Mouse (Mus musculus): ENCODE data around the gene Kazn.

Gene Kazn

GRCm38 (mm10) chr4:142193151-142193578, 46.0 kb downstream of the Kazn start:
- no peak for DNase-seq (ENCODE audit: low spot score in 2 of 2)

DNA sequence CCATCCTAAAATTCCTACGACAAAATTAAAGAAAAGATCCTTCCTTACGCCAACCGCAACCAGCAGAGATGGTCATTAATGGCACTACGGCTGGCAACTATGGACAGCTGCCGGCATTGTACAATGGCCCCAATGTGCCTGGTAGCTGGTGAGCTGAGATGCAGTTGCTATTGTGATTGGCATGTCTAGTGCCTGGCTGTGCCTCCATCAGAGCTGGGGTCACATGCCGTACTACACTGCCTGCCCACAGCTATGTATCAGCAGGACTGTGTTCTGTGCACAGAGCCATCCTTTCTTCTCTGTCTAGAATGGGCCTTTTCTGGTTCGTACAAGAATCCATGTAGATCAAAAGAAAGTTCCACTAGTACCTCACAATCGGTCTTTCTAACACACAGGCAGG, 49.2 kb downstream of the Kazn start:
- DNase-seq (ENCODE audit: low spot score in 2 of 2), result no peak

DNA sequence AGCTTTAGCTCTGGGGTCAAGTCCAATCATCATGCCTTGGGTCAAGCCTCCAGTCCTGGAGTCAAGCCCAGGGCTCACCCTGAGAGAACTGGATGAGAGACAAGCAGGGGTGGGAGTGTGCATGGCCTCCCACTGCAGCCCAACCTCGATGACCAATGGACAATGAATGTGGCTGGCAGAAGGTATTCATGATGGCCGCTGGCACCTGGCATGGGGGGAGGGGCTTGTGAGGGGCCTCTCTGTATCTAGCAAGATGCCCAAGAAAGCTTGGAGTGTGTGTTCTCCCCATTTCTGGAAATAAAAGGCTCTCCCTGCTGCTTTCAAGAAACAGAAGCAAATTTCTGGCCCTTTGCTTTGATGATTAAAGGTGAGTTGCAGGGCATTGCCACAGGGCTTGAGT, 50.7 kb downstream of the Kazn start:
- no peak for DNase-seq (ENCODE audit: low spot score in 2 of 2)

- no peak for DNase-seq (ENCODE audit: low spot score in 2 of 2)
These were observed 53.0 kb downstream of the Kazn start for GRCm38 (mm10) chr4:142186155-142186554.

DNA sequence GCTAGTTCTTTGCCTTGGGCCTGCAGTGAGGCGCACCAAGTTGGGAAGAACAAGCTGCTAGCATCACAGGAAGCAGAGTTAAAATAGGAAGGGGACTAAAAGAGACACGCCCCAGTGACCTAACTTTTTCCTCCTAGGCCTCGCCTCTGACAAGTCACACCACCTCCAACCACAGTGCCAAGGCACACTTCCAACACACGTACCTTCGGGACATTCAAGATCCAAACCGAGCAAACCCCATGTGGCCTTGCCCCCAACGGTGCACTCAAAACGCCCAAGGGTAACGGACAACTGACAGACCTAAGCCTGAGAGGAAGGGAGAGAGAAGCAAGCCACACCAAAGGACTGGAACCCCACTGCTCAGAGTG, 53.7 kb downstream of the Kazn start:
- no peak for DNase-seq (ENCODE audit: low spot score in 2 of 2)

DNA sequence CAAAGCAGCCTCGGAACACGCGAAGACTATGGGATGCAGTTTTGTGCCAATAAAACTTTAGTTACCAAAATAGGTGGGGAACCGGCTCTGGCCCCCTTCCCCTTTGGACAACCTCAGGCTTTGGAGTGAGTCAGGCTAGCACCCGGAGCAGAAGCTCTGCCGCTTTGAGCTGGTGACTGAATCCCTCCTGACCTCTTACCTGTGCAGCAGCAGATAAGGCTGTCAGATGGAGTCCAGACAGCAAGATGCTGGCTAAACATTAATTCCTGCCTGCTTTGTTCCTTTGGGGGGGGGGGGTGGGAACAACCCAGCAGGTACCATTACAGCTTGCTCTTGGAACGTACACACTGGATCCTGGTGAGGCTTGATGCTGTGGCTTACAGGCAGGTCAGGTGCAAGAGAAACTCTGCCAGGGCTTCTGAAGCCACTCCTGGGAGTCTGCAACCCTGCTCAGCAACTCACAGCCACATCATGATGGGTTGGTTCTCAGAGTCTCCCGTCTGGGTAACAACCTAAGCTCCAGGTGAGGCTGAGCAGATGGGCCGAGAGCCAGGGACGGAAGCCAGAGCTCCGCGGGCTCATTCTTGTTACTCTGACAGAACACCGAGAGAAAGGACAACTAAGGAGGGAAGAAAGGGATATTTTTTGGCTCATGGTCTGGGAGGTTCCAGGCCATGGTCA, 54.2 kb downstream of the Kazn start:
- no peak for DNase-seq (ENCODE audit: low spot score in 2 of 2)

- no peak for DNase-seq (ENCODE audit: low spot score in 2 of 2)
These were observed 55.6 kb downstream of the Kazn start for GRCm38 (mm10) chr4:142183591-142183990.

- no peak for DNase-seq (ENCODE audit: low spot score in 2 of 2)
These were observed 56.2 kb downstream of the Kazn start for GRCm38 (mm10) chr4:142183015-142183414.

- no peak for DNase-seq (ENCODE audit: low spot score in 2 of 2)
These were observed 57.6 kb downstream of the Kazn start for GRCm38 (mm10) chr4:142181646-142182045.

GRCm38 (mm10) chr4:142180874-142181273, 58.3 kb downstream of the Kazn start:
- no peak for DNase-seq (ENCODE audit: low spot score in 2 of 2)

DNA sequence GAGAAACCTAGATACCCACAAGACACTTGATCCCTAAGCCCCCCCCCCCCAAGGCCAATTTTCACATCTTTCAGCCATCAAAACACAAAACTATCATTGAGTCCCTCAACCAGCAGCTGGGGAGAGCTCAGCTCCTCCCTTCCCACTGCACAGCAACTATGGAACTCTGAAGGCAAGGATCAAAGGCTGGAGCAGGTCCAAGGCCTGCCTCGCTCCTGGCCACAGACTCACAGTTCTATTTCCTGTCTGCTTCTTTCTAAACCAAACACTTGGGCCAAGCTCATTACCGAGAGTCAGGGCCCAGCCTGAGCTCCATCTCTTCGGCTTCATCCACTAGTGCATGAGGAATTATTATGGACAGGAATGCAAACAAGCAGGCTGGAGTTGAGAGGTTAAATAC, 58.9 kb downstream of the Kazn start:
- peak; percentile 67 for DNase-seq (ENCODE audit: low spot score in 2 of 2)

GRCm38 (mm10) chr4:142179531-142179930, 59.7 kb downstream of the Kazn start:
- DNase-seq (ENCODE audit: low spot score in 2 of 2), result peak in 1 of 2 experiments; percentile 54

- DNase-seq (ENCODE audit: low spot score in 2 of 2), result no peak
These were observed 62.5 kb downstream of the Kazn start for GRCm38 (mm10) chr4:142176732-142177131.

DNA sequence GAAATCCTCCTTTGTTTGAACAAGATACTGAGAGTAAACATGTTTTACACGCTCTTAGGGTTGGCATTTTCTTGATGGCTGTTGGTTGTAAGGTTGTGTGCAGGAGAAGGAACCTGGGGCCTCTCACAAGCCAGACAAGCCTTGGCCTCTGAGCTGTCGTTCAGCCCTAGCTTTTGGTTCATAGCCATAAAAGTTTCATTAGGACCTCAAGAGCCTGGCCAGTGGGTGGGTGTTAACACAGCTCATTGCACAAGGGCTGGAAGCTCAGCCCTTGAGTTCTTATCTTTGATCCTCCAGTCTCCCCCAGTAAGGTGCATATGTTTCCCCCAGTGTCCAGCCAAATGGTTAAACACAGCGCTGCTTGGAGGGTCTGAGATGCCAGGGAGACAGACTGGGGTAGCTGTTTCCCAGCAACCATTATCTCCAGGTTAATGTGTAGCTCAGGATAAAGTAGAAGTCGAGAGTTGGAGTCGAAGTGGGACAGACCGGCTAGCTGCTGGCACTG, 65.2 kb downstream of the Kazn start:
- DNase-seq (ENCODE audit: low spot score in 2 of 2), result no peak

DNA sequence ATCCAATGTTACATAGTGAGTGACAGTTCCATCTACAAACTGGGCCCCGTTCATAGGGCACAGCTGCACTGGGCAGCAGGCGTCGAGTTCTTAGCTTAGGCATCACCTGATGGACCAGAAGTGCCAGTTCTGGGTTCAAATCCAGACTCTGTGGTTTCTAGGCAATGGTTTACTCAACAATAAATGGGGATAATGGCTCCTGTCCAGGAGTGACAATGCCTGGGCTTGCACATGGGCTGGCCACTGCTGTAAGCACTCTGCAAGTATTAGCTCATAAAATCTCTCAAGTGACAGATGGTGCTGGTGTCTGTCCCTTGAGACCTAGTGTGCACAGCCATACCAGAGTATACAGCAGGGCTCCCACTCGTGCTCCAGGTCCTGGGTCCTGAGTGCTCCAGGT, 66.3 kb downstream of the Kazn start:
- DNase-seq (ENCODE audit: low spot score in 2 of 2), result no peak

- no peak for DNase-seq (ENCODE audit: low spot score in 2 of 2)
These were observed 67.3 kb downstream of the Kazn start for GRCm38 (mm10) chr4:142171788-142172497.

GRCm38 (mm10) chr4:142170882-142171768, 68.1 kb downstream of the Kazn start:
- DNase-seq (ENCODE audit: low spot score in 2 of 2), result no peak

- no peak for DNase-seq (ENCODE audit: low spot score in 2 of 2)
These were observed 69.6 kb downstream of the Kazn start for GRCm38 (mm10) chr4:142169636-142170035.

DNA sequence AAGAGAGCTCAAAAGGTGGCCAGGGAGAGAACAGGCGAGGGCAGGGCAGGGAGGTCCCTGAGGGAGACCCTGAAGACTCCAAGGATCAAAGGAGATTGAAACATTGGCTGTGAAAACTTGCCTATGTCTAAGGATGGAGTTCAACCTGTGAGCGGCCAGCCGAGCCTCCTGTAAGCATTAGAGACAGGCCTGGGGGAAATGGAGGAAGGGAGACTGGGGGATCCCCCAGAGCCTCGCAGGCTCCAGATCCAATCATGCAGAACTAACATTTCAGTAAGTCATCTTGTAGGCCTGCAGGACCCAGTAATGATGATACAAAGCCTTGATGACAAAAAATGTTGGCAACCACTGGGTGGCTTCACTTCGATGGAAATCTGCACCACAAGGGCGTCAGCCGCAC, 70.8 kb downstream of the Kazn start:
- no peak for DNase-seq (ENCODE audit: low spot score in 2 of 2)

DNA sequence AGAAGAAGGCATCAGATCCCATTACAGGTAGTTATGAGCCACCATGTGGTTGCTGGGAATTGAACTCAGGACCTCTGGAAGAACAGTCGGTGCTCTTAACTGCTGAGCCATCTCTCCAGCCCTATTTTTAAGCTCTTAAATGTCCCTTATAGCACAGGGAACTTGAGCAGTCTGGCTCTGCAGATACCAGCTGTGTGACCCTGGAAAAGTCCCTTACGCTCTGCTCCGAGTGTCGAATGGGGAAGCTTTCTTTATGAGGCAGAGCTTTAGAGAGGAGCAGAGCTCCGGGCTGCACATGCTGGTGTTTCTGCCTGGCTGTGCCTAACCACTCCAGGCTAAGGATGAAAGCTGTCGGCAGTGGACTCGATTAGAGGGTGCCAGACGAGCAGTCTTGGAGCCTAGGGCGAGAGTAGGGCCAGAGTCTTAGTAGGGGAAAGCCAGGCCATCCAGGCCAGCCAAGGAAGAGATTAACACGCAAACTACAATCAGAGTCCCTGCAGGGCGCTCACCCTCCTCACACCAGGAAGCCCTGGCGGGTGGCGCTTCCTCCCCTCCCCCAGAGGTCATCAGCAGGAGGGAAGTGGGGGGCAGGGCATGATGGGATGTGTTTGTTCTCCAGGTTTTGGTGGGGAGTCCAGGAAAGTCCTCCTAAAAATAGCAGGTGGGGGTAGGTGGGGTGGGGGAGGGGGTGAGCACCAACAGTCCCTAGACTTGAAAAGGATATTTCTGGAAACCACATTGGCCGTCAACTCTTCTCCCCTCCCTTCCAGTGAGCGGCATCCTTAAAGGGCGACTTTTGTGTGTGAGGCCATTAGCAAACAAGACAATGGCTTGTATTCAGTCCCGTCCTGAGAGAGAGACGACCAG, 73.1 kb downstream of the Kazn start:
- no peak for DNase-seq (ENCODE audit: low spot score in 2 of 2)

GRCm38 (mm10) chr4:142165363-142165762, 73.8 kb downstream of the Kazn start:
- no peak for DNase-seq (ENCODE audit: low spot score in 2 of 2)
